Mouse (Mus musculus): ENCODE data around the gene Ctbs.

- TF ChIP-seq GATA1 (IDR thresholded peaks at IDR 0.05; ENCODE audit: low read length), result no peak
- TF ChIP-seq TAL1 (IDR thresholded peaks at IDR 0.05; ENCODE audit: low read length), result no peak
Measured at GRCm38 (mm10) chr3:146442936-146443335, 6.7 kb upstream of the Ctbs start.
